Mouse (Mus musculus) thymus, adult 2 months (tissue): ENCODE data around the gene Ank3.

ENCODE experiments used
- CTCF ChIP-seq: fragments of 200-500 bp; IDR thresholded peaks from 2 replicates; pipeline ENCODE4 v1.5.1; 2012; ENCODE audit warnings: mild to moderate bottlenecking, control low read depth, low read length, moderate library complexity, borderline replicate concordance; ENCODE audit not compliant: control insufficient read depth, poor library complexity, insufficient read depth; ENCODE audit errors: extremely low read depth
- POLR2A ChIP-seq: fragments of 200-500 bp; IDR thresholded peaks from 2 replicates; pipeline ENCODE4 v1.6.1; 2012; ENCODE audit warnings: mild to moderate bottlenecking, low read length, control low read depth, moderate library complexity; ENCODE audit not compliant: control insufficient read depth, poor library complexity, insufficient read depth; ENCODE audit errors: extremely low read depth

DNA sequence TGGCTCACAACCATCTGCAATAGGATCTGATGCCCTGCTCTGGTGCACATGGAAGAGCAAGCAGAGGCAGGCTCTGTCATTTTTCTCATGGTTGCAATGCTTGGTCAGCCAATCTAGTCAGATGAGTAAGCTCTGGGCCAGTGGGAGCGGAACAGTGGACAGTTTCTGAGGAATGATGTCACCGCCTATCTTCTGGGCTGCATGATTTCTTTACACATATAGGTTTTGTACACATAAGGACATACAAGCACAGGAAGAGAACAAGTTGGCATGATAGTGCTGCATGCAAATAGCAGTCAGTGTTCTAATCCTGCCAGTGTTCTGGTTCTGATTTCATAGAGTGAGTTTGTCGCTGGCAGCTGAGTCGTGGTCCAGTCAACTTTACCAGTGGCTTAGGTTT lies 517.6 kb downstream of the Ank3 start:
- TF ChIP-seq POLR2A (no peak), CTCF (no peak)
